Mouse (Mus musculus): Measurements from ENCODE around the gene Rere. TPM values are rescaled to one million over a fixed set of nuclear protein-coding genes. Genes with fewer than 3 reads are reported as not detected.

Rere gene
- total RNA-seq, 1 experiment from 2014 or later = 45.1 TPM

DNA sequence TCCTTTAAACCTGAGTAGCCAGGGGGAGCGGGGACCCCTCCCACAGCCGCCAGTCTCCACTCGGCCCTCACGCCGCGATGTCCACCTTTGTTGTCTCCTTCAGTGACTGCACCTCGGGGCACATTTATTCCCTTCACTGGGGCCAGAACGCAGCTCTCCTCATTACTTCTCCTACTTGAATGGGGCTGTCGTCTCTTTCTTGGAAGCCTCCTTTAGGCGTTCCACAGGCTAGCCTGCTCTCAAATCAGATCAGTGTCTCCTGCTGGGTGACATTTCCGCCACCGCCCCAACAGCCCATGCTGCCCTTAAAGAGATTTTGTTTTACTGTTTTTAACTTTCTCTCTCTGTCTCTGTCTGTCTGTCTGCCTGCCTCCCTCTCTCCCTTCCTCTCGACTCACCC is 380.4 kb downstream of the Rere start:
- ATAC-seq (replicated peaks; ENCODE audit: low read depth, poor library complexity, severe bottlenecking) = no peak

DNA sequence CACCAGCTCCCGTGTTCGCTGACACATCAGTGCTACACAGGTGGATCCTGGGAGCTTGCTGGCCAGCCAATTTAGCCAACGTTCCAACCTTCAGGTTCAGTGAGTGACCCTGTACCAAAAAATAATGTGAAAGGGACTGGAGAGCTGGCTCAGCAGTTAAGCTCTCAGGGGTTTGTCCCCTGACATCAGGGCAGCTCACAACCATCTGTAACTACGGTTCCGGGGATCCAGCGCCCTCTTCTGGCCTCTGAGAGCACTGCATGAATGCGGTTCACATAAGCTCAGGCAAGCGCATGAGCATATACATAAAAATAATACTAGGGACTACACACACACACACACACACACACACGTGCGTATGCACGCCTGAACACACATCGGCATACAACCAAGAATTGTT is 381.7 kb downstream of the Rere start:
- ATAC-seq (replicated peaks; ENCODE audit: low read depth, poor library complexity, severe bottlenecking) = peak; percentile 53

DNA sequence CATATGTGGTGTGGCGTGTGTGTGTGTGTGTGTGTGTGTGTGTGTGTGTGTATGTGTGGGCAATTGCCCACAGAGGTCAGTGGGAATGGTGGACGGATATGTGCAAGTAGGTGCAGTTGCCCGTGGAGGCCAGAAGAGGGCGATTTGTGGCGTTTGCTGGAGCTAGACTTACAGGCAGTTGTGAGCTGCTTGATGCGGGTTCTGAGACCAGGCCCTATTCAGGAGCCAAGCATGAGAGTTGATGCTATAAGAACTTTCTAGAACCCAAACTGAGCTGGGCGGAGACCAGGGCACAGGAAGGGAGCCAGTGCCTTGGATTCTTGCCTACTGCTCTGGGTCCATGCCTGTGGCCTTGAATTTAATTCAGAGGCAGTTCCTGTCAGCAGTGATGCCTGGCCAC is 383.3 kb downstream of the Rere start:
- no peak for ATAC-seq (replicated peaks; ENCODE audit: low read depth, poor library complexity, severe bottlenecking)

DNA sequence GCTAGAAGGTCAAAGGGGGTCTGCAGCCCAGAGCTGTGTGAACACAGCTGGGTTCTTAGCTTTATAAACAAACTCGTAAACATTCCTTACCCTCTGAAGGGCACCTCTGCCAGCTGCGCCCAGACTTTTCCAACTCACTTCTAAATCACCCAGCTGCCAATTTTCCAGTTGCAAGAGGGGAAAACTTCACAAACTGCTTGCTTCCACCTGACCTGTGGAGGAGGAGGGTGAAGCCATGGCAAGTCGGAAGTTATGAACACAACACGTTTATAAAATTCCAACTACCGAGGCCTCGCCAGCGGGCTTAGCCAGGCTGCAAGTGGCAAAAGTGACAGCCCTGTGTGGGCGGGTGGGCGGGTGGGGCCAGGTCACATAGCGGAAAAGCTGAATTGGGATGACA is 384.4 kb downstream of the Rere start:
- no peak for ATAC-seq (replicated peaks; ENCODE audit: low read depth, poor library complexity, severe bottlenecking)

Other genes with a start within 250 kb of the Rere start
- 1.7 and 2.0 TPM in 2 replicates for gene Gpr157, start 194.3 kb upstream of the Rere start, total RNA-seq (2017)
- not detected in 2 replicates for gene Slc2a5, start 162.4 kb upstream of the Rere start, total RNA-seq (2017)
- gene Slc2a7, start 132.7 kb upstream of the Rere start, total RNA-seq (2017) = not detected in 2 replicates
- gene Car6, start 80.3 kb upstream of the Rere start, total RNA-seq (2017) = not detected in 2 replicates
- gene Eno1, start 44.9 kb upstream of the Rere start, total RNA-seq (2017) = 176 and 200 TPM in 2 replicates

Data from common myeloid progenitor, adult 5-6 weeks (primary cell).